Mouse (Mus musculus) hindlimb bud, embryonic 11.5 days (tissue): ENCODE measurements around the gene Tprg.

ENCODE experiments used
- DNase-seq: peaks from one replicate; pipeline ENCODE4 v3.0.0-alpha.2; 2012; ENCODE audit warnings: low read depth, low spot score; ENCODE audit errors: extremely low spot score

The Tprg gene

DNA sequence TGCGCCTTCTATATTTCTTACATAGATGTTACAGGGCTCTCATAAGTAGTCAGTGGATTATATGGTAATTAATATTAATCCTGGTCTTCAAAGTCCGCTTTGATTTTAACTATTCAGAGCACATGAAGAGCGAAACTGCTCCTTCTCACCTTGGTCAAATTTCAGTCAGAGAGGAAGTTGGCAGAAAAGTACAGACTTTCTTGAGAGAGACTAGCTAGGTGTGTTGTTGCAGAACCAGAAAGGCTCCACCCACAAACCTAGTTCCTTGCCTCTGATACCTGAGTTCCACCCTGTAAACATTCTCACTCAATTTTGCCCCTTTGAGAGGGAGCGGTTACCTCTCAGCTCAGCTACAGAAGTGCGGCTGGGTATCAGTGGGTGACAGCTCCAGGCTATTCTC lies at the start of gene Tprg:
Tprg (plus strand) TSS at position 301 of the 400 bp plus-strand sequence.
- no peak for DNase-seq

- no peak for DNase-seq
Measured at GRCm38 (mm10) chr16:25238274-25239050, 48.2 kb upstream of the Tprg start.

DNA sequence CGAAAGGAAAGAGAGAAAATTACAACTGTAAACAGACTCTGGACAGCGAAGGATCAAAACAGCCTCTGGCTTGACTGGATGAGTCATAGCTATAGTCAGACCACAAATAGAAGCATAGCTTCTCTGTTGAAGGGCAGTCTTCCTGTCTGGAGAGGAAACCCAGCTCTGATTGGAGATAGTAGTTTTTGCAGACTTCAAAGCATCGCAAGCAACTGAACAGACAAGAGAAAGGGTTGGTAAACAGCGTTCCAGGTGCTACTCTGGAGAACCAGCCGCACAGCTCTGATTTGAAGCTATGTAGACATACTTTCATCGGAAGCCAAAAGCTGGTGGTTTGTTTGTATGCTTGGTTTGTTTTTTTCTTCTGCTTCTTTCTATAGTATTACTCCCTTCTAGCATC lies 37.7 kb upstream of the Tprg start:
- no peak for DNase-seq

GRCm38 (mm10) chr16:25250129-25250749 lies 36.4 kb upstream of the Tprg start:
- DNase-seq: no peak

DNA sequence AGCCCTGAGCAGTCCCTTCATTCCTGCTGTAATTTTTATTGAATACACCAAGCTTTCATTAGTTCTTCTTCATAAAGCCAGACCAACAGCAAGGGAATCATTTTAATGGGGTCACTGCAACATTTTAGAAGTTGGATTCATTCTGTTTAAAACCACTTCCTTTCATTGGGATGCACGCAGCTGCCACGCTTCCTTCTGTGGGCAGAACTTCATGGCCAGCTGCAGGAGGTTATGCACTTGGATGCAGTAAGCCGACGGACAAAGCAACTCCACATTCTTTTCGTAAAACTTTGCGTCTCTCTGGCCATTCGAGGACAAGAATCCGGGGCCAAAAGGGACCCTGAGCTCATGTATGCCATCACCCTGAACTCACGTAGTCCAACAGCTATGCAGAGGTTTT lies 35.5 kb upstream of the Tprg start:
- DNase-seq: no peak

GRCm38 (mm10) chr16:25254646-25255045 lies 32.0 kb upstream of the Tprg start:
- DNase-seq: no peak

DNA sequence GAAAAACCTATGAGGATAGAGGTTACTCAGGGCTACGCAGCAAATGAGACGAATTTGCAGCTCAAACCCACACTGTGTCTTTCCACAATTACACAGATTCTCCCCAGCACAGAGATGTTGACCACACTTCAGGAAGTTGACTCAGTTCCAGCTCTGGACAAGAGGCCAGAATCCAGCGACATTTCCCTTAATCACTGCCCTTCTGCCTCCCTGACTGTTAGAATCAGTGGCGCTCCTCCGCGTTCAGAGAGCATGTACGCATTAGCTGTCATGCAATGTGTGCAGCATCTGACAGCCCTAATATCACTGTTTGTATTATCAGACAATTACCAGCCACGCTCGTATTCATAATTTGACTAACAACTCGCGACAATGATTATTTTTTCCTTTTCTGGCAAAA lies 31.4 kb upstream of the Tprg start:
- no peak for DNase-seq

- no peak for DNase-seq
Measured at GRCm38 (mm10) chr16:25255603-25256260, 30.9 kb upstream of the Tprg start.

- DNase-seq: no peak
Measured at GRCm38 (mm10) chr16:25262306-25262705, 24.3 kb upstream of the Tprg start.

DNA sequence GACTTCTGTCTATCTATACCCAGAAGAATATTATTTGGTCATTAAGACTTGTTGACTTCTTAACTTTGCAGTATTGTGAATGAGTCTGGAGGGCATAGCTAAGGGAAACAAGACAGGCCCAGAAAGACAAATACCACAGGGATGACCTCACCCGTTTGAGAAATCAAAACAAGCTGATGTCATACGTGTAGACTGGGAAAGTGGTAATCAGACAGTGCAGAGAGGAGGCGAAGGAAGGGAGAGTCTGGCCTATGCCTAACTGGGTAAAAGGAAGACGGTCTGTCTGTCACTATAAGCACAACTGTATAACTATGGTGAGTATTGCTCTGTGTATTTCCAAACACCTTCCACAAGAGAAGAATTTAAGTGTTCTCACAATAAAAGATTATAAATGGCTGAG lies 23.7 kb upstream of the Tprg start:
- no peak for DNase-seq

GRCm38 (mm10) chr16:25263520-25264149 lies 23.0 kb upstream of the Tprg start:
- DNase-seq: peak; percentile 73

DNA sequence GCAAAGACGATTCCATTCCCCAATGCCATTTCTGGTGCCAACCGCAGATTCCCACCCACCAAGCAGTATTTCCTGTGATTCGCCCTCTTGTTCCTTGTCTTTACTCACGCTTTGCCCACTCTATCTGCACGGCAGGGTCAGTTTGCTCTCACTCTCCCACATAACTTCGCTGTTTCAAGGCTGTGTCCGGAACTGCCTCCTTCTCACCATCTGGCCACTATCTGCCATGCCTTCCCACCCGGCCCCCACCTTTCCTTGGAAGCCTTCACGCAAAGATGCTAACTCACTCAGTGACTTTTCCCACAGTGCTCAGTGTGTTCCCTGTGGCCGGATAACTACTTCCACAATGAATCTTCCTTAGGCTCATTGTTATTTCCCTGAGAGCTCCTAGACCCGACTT lies 21.4 kb upstream of the Tprg start:
- DNase-seq: no peak

DNA sequence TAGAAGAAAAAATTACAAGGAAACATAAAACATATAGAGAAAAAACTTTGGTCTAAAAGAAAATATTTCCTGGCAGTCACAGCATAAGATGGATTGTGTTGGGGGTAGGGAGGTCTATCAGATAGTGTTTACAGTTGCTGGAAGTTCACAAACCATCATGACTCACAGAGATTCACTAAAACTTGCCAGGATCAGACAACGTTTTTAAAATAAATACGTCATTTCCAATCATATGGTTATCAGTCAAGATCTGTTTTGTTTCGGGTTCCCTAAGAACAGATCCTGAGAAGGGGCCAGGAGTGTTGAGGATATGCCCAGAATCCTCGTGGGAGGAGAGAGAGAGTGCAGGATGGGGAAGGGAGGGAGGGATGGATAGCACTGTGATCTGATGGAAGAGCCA lies 18.3 kb upstream of the Tprg start:
- no peak for DNase-seq

DNA sequence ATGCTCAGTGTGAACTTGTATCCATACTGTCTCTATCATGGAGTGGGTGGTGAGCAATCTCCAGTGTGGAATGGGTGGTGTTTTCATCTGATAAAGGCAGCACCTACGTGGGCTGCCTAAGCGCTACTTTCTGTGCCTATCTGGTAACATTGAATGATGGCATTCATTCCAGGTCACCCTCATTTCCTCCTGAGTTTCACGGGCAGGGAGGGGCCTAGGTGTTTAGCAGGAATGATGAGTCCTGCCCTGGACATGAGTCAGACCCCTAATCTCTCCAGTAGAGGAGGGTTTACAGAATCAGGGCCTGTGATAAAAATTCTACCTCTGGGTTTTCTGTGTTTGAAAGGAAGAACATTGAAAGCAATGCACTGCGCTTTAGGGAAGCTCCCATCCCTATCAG lies 4.1 kb upstream of the Tprg start:
- DNase-seq: no peak

DNA sequence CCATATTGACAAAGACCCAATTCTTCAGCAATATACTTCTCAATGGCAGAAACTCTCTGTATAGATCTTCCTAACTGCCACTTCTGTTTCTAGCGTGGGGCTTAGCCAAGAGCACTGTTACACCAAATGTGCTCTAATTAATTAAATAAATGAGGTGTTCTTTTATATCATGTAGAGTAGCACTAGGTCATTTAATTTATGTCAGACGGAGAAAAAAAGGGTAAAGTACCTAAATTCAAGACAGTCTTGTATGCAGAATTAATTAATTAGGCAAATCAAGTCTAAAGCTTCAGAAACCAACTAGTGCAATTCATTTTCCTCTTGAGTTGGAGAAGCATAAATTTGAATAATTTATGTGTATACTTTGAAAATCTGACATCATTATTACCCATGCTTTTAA lies 7.1 kb downstream of the Tprg start:
- DNase-seq: no peak

DNA sequence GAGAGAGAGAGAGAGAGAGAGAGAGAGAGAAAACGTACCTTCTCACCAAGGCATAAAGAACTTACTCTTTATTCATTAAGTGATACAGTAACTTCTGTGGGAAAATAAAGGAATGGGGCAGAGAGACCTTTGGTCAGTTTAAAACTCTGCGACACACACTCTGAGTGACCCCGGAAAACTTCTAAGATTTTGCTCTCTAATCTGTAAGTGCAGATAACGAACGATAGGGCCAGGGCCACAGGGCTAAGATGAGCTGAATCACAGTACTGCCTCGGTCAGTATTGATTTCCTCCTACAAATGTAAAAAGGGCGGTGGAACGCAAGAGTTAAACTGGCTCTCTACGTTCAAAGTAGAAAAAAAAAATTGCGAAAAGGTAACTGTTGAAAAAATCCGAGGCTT lies 8.9 kb downstream of the Tprg start:
- DNase-seq: no peak

DNA sequence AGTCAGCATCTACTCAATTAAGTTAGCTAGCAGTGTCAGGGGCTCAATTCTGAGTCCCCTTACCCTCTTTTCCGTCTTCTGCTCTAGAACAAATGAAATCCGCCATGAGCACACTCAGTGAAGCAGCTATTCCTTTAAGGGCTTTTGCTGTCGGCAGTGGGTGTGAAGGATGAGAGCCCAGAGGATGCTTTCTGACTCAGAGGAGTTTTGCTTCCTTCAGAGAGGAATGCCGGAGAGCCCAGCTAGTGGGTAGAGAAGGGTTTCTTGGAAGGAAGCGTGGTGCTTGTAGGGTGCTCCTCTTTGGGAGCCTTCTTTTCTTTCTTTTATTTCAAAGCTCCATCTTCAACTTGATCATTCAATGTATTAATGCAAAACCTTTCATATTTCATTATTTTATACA lies 10.1 kb downstream of the Tprg start:
- no peak for DNase-seq

DNA sequence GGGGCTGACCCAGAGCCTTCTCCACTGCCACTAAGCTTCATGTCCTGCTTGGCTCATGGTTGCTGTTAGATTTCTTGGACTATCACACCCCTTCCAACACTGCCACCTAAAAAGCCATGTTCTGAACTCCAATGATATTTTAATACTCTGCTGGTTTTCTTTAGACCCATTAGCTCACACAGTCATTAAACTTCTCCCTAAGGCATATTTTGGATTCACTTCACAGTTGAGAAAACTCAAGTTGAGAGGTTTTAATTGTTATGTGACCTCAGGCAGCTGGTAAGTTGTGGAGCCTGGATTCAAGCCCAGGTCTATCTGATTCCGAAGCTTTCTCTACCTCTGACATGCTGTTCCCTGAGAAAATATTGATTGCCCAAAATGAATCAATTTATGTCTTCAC lies 11.6 kb downstream of the Tprg start:
- DNase-seq: no peak

- no peak for DNase-seq
Measured at GRCm38 (mm10) chr16:25302616-25303015, 16.0 kb downstream of the Tprg start.

- no peak for DNase-seq
Measured at GRCm38 (mm10) chr16:25314006-25314405, 27.4 kb downstream of the Tprg start.

GRCm38 (mm10) chr16:25315090-25315489 lies 28.5 kb downstream of the Tprg start:
- DNase-seq: no peak
